Mouse (Mus musculus): ENCODE results near the gene Zim1.

Gene Zim1

DNA sequence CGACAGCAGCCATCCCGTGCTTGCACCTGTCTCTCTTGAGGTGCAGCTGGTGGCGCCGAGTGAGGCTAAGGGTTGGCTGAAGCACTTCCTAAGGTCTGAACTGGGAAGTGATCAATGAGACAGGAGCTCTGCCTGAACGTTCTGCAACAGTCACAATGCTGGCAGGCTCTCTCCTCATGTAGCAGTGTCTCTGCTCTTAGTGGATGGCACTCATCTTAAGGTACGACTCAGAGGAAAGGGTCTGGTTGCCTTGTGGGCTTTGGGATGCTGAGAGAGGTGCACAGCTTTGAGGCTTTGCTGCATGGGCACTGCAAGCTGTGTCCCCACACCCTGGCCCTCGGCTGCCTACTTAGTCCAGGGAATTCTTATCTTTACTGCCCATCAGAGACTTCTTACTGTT lies 45.0 kb downstream of the Zim1 start:
- no peak for DNase-seq (ENCODE audit: low spot score)

DNA sequence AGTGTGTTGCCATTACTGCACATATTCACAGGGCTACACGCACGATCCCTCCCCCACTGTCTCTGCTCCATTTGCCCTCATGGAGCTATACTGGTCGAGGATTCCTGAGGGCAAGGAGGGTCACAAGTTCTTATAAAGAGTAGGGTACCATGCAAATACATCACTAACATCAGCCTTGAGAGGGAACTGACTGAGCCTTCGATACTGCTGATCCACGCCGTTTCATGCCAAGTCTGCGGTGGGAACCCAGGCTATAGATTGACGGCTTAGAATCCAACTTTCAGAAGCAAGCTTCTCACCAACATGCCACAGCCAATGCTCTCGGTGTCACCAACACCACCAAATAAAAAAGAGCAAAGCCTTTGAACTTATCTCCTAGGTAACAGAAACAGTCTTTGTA lies 45.7 kb downstream of the Zim1 start:
- DNase-seq (ENCODE audit: low spot score): no peak

DNA sequence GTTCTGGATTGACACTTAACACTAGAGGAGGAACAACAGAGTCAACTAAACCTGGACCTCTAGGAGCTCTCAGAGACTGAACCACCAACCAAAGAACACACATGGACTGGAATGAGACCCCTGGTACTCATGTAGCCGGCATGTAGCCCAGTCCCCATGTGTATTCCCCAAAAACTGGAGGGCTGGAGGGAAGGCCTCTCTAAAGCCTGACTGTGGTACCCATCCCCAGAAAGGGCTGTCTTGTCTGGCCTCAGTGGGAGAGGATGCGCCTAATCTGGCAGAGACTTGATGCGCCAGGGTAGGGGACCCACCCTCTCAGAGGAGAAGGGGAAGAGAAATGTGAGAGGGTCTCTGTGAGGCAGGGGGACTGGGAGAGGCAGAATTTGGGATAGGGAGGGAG lies 50.4 kb downstream of the Zim1 start:
- no peak for DNase-seq (ENCODE audit: low spot score)

DNA sequence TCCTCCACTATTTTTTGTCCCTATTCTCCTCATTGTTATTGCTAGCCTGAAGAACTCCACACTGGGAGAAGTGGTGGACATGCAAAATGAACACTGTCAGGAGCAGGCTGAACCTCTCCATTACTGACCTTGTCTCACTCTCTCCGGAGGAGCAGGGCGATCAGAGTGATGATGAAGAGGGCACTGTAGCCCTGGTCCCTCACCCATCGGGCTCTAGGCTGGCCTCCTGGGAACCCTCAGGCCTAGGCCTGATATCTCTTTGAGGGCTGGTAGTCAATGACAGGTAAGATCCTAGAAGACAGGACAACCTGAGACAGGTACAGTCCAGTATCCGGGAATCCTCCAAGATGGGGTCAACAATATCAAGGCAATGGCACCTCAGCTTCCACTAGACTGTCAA lies 58.2 kb downstream of the Zim1 start:
- DNase-seq (ENCODE audit: low spot score): no peak

DNA sequence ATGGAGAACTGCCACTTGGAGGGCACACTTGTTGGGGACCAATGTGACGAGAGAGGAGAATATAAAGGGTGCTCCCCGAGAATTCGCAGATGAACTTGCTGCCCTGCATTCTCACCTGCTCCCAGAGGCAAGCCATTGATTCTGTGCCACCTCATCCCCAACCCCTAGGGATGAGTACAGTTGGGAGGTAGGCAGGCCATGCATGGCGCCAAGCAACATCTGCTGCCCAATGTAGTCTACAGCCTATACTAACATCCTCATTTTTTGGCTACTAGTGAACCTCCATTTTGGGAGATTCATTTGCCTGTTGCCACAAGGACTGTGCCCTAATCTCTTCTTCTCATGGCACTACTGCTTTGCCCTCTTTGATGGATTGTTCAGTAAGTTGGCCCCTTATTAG lies 59.5 kb downstream of the Zim1 start:
- DNase-seq (ENCODE audit: low spot score): no peak

DNA sequence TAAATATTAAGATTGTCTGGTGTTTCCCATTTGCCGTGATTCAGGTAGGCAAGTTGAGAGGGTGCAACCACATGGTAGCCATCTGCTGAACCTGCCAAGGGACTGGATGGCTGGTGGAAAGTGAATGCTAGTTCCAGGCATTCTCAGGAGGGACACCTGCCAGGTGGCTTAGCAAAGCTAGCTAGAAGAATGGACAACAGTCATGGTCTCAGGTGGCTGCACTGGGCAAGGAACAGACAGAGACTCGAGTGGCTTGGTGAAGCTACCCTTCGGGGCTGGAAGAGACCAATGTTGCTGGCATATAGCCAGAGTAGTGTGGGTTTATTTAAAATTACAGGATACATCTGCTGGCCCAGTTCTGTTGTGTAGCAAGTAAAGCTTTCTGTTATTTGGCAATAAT lies 60.4 kb downstream of the Zim1 start:
- no peak for DNase-seq (ENCODE audit: low spot score)
